Mouse (Mus musculus) limb, embryonic 12.5 days (tissue): Measurements from ENCODE around the gene Gm9903. TPM values are rescaled to one million over a fixed set of nuclear protein-coding genes. Genes with fewer than 3 reads are reported as not detected.

Experiments used
- ATAC-seq: fragments of 200-750 bp; cut with Nextera tagmentation; 2 replicates; pipeline ENCODE4 v1.8.0; 2017; ENCODE audit warnings: low read depth, moderate TSS enrichment; ENCODE audit not compliant: insufficient number of reproducible peaks, insufficient read depth, low FRiP score, low TSS enrichment
- H3K27ac ChIP-seq: fragments of 300-500 bp; sonication (generic); 2 replicates; pipeline ENCODE4 v1.5.1; 2016; ENCODE audit warnings: mild to moderate bottlenecking, moderate library complexity
- H3K27me3 ChIP-seq: fragments of 300-500 bp; sonication (generic); 2 replicates; pipeline ENCODE4 v1.6.1; 2016; ENCODE audit warnings: mild to moderate bottlenecking, moderate library complexity
- H3K36me3 ChIP-seq: fragments of 300-500 bp; sonication (generic); 2 replicates; pipeline ENCODE4 v1.6.1; 2016; ENCODE audit warnings: mild to moderate bottlenecking, moderate library complexity
- H3K4me1 ChIP-seq: fragments of 300-500 bp; sonication (generic); replicated peaks from 2 replicates; pipeline ENCODE4 v1.6.1; 2016
- H3K4me2 ChIP-seq: fragments of 300-500 bp; sonication (generic); 2 replicates; pipeline ENCODE4 v1.6.1; 2016; ENCODE audit warnings: mild to moderate bottlenecking, moderate library complexity
- H3K4me3 ChIP-seq: fragments of 300-500 bp; sonication (generic); replicated peaks from 2 replicates; pipeline ENCODE4 v1.5.1; 2016; ENCODE audit warnings: mild to moderate bottlenecking
- H3K9ac ChIP-seq: fragments of 300-500 bp; sonication (generic); replicated peaks from 2 replicates; pipeline ENCODE4 v1.6.1; 2016; ENCODE audit warnings: mild to moderate bottlenecking, moderate library complexity
- H3K9me3 ChIP-seq: fragments of 300-500 bp; sonication (generic); 2 replicates; pipeline ENCODE4 v1.6.1; 2016; ENCODE audit warnings: mild to moderate bottlenecking, moderate library complexity
- WGBS: fragments of 180-500 bp; shearing (Covaris S2); methylation state at CpG from one replicate; pipeline ENCODE4 v1.1.7; 2016; 5-methylcytosine and 5-hydroxymethylcytosine counted together
- polyA plus RNA-seq: library from polyadenylated mRNA; unstranded; fragments of >200 nt; fragmentation: Nextera tagmentation; extraction: Ambion mirVana; gene quantifications from 2 replicates; pipeline ENCODE4 v1.2.1, GENCODE M21; 2016

Gm9903 gene
- polyA plus RNA-seq, 1 experiment from 2014 or later = 0.46 TPM

GRCm38 (mm10) chr5:33640652-33641051, 10.9 kb downstream of the Gm9903 start:
- no peaks in the 10 kb centered on the region for H3K27me3 ChIP-seq
- H3K27ac ChIP-seq = no peak overlapping the region
- no peak overlapping the region for H3K4me3 ChIP-seq
- peaks cover 88% of the 10 kb centered on the region for H3K36me3 ChIP-seq
- no peaks in the 10 kb centered on the region for H3K4me1 ChIP-seq
- no peak overlapping the region for H3K4me2 ChIP-seq
- ATAC-seq = no peak
- WGBS = 50% methylated on average over 3 of the region's 3 CpGs
- no peak overlapping the region for H3K9ac ChIP-seq
- H3K9me3 ChIP-seq = no peaks in the 10 kb centered on the region

- WGBS = 18% methylated on average over 2 of the region's 2 CpGs
- no peak for ATAC-seq
Measured at GRCm38 (mm10) chr5:33651017-33651416, 21.3 kb downstream of the Gm9903 start.

GRCm38 (mm10) chr5:33651541-33651920, 21.8 kb downstream of the Gm9903 start:
- H3K4me3 ChIP-seq = peak overlapping the region; percentile 79
- ATAC-seq = no peak
- peaks cover 60% of the 10 kb centered on the region for H3K36me3 ChIP-seq
- peaks cover 31% of the 10 kb centered on the region for H3K4me1 ChIP-seq
- WGBS = 1% methylated on average over 11 of the region's 11 CpGs
- peak overlapping the region; percentile 87 for H3K9ac ChIP-seq
- H3K27ac ChIP-seq = peak overlapping the region; percentile 95
- no peaks in the 10 kb centered on the region for H3K27me3 ChIP-seq
- H3K4me2 ChIP-seq = peak overlapping the region; percentile 83
- H3K9me3 ChIP-seq = no peaks in the 10 kb centered on the region

More at GRCm38 (mm10) chr5:33651017-33651416, 21.3 kb downstream of the Gm9903 start:
- Histone ChIP-seq H3K27ac (peak overlapping the region; percentile 95; the same call in 1 of the 2 replicates), H3K4me1 (peaks cover 25% of the 10 kb centered on the region), H3K9ac (peak overlapping the region; percentile 87), H3K9me3 (no peaks in the 10 kb centered on the region), H3K4me2 (peak overlapping the region; percentile 83), H3K4me3 (peak overlapping the region; percentile 79), H3K36me3 (peaks cover 65% of the 10 kb centered on the region), H3K27me3 (no peaks in the 10 kb centered on the region)

GRCm38 (mm10) chr5:33651921-33652782, 22.4 kb downstream of the Gm9903 start, which contains the start of gene Slbp:
Slbp (minus strand) TSS chr5:33652574.
- H3K4me2 ChIP-seq = peak within 1 kb of the TSS; percentile 83
- peak; percentile 95 for ATAC-seq
- peak within 1 kb of the TSS; percentile 87 for H3K9ac ChIP-seq
- H3K27ac ChIP-seq = peak within 1 kb of the TSS; percentile 95
- peak within 1 kb of the TSS; percentile 79 for H3K4me3 ChIP-seq
- WGBS = under 1% methylated on average over 82 of the region's 82 CpGs
- H3K36me3 ChIP-seq = peaks cover 54% of the 10 kb centered on the region
- H3K27me3 ChIP-seq = no peaks in the 10 kb centered on the region
- H3K4me1 ChIP-seq = peaks cover 37% of the 10 kb centered on the region
- H3K9me3 ChIP-seq = no peaks in the 10 kb centered on the region

- Histone ChIP-seq H3K9me3 (no peaks in the 10 kb centered on the region), H3K9ac (peak overlapping the region; percentile 87; the same call in 1 of the 2 replicates), H3K4me3 (peak overlapping the region; percentile 79), H3K4me2 (peak overlapping the region; percentile 83), H3K27ac (peak overlapping the region; percentile 95), H3K27me3 (no peaks in the 10 kb centered on the region), H3K4me1 (peaks cover 34% of the 10 kb centered on the region), H3K36me3 (peaks cover 48% of the 10 kb centered on the region)
- ATAC-seq = peak; percentile 45
- 3% methylated on average over 9 of the region's 9 CpGs for WGBS
Measured at GRCm38 (mm10) chr5:33652783-33653173, 23.1 kb downstream of the Gm9903 start.

- whole genome bisulfite sequencing = 92% methylated on average over 13 of the region's 13 CpGs
- Histone ChIP-seq H3K4me3 (no peak overlapping the region), H3K27ac (no peak overlapping the region), H3K4me1 (peaks cover 41% of the 10 kb centered on the region), H3K36me3 (peaks cover 33% of the 10 kb centered on the region), H3K4me2 (no peak overlapping the region), H3K9me3 (no peaks in the 10 kb centered on the region), H3K9ac (no peak overlapping the region), H3K27me3 (no peaks in the 10 kb centered on the region)
- ATAC-seq = no peak
Measured at GRCm38 (mm10) chr5:33654424-33654823, 24.7 kb downstream of the Gm9903 start.

- Histone ChIP-seq H3K4me3 (no peak overlapping the region; the same call in 1 of the 2 replicates), H3K4me1 (peaks cover 45% of the 10 kb centered on the region), H3K9me3 (no peaks in the 10 kb centered on the region), H3K27me3 (no peaks in the 10 kb centered on the region), H3K9ac (no peak overlapping the region), H3K4me2 (no peak overlapping the region), H3K27ac (no peak overlapping the region), H3K36me3 (peaks cover 28% of the 10 kb centered on the region)
- ATAC-seq = no peak
- 91% methylated on average over 10 of the region's 10 CpGs for WGBS
Measured at GRCm38 (mm10) chr5:33655251-33655840, 25.6 kb downstream of the Gm9903 start.

- Histone ChIP-seq H3K36me3 (peaks cover 40% of the 10 kb centered on the region), H3K27me3 (no peaks in the 10 kb centered on the region), H3K4me3 (peak overlapping the region; percentile 81), H3K4me2 (peak overlapping the region; percentile 95), H3K27ac (peak overlapping the region; percentile 92; the same call in 1 of the 2 replicates), H3K9me3 (no peaks in the 10 kb centered on the region), H3K4me1 (peaks cover 40% of the 10 kb centered on the region), H3K9ac (peak overlapping the region; percentile 82)
- WGBS = 26% methylated on average over 1 of the region's 1 CpGs
- no peak for ATAC-seq
Measured at GRCm38 (mm10) chr5:33656739-33657138, 27.0 kb downstream of the Gm9903 start.

GRCm38 (mm10) chr5:33657251-33657786, 27.6 kb downstream of the Gm9903 start:
- H3K4me1 ChIP-seq = peaks cover 40% of the 10 kb centered on the region
- H3K9ac ChIP-seq = peak overlapping the region; percentile 82
- H3K27me3 ChIP-seq = no peaks in the 10 kb centered on the region
- H3K27ac ChIP-seq = peak overlapping the region; percentile 92
- H3K4me2 ChIP-seq = peak overlapping the region; percentile 95
- WGBS = under 1% methylated on average over 32 of the region's 32 CpGs
- H3K36me3 ChIP-seq = peaks cover 46% of the 10 kb centered on the region
- peak; percentile 17 for ATAC-seq
- peak overlapping the region; percentile 81 for H3K4me3 ChIP-seq
- H3K9me3 ChIP-seq = no peaks in the 10 kb centered on the region

- H3K9me3 ChIP-seq = no peaks in the 10 kb centered on the region
- peaks cover 37% of the 10 kb centered on the region for H3K4me1 ChIP-seq
- H3K27ac ChIP-seq = peak within 1 kb of the TSS; percentile 92
- under 1% methylated on average over 60 of the region's 60 CpGs for WGBS
- peak within 1 kb of the TSS; percentile 95 for H3K4me2 ChIP-seq
- peaks cover 52% of the 10 kb centered on the region for H3K36me3 ChIP-seq
- peak; percentile 97 for ATAC-seq
- H3K27me3 ChIP-seq = no peaks in the 10 kb centered on the region
- H3K9ac ChIP-seq = peak within 1 kb of the TSS; percentile 82
- H3K4me3 ChIP-seq = peak within 1 kb of the TSS; percentile 81
Measured at GRCm38 (mm10) chr5:33657787-33658663, 28.3 kb downstream of the Gm9903 start, which contains the start of the genes Tacc3 and Tmem129. Tacc3 (plus strand) TSS chr5:33658128. Tmem129 (minus strand) TSS chr5:33658416.
